Mouse (Mus musculus) neural tube, embryonic 10.5 days (tissue): ENCODE measurements around the gene Spon1.

Experiments used
- DNase-seq: peaks from one replicate; pipeline ENCODE4 v3.0.0-alpha.2; 2017; ENCODE audit warnings: low spot score; ENCODE audit errors: extremely low spot score

Gene Spon1

GRCm38 (mm10) chr7:113778546-113778945 lies 12.7 kb downstream of the Spon1 start:
- DNase-seq, result no peak

DNA sequence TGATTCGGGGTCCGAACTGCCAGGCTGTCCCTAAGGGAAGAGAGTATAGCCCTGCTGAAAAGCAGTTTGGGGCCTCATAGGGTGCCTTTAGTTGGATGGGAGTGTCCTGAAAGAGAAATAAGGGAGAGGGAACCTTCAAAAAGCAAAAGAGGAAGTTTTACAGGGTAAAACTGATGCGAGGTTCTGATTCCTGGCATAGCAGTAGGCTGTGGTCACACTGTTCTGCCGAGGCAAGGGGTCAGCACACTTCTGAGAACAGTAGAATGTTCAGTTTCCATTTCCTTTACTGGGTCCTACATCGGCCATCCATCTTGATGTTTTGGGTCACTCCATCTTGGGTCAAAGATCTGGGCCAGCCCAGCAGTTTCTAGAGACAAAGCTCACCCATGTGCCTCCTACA lies 14.5 kb downstream of the Spon1 start:
- no peak for DNase-seq

DNA sequence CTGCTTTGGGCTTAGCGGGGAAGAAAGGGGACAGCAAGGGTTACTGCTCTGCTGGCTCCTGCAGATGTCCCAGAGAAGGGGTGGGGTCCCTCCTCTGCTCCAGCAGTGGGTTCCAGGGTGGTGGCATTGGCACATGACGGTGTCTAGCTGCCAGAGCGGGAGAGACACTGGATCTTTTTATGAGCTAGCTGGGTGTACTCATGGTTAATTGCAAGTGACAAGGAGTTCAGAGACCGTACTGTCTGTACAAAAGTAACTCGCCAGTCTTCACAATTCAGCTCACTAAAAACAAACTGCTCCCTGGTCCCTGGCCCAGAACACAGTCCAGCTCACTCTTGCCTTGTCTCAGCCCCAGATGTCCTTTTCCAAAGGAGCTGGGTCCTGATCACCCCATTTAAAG lies 26.2 kb downstream of the Spon1 start:
- DNase-seq, result no peak

- DNase-seq, result no peak
Observed at GRCm38 (mm10) chr7:113792871-113793270, 27.1 kb downstream of the Spon1 start.

DNA sequence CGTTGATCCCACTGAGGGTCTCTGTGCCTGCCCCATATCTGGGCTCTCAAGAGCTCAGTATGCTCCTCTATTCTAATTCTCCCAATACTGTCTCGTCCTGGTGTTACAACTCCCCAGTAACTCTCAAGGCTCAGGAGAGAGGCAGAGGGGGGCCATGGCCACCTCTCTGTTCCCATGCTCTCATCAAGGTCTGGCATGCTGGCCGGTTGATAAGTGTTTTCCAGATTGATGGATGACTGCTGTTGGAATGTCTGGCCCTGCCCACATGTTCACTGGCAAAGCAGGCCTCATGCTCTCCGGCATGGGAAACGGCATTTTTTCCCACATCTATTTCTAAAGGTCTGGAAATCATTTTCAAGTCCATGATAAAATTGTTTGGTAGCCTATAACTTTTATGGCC lies 29.4 kb downstream of the Spon1 start:
- no peak for DNase-seq

DNA sequence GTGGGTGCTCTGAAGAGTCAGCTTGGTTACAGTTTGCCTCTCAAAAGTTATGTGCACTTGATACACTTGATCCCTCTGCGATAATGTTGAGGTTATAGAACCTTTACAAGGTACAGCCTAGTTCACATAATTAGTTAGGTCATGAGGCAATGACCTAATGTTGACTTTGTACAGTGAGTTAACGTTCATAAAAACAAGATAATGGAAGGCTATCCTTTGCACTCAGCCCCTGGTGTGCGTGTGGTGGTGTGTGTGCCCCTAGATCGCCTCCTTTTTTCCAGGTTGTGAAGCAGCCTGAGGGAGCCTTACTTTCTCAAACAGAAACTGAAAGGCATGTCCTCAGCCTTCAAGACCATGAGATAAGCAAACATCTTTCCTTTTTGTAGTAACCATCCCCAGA lies 31.3 kb downstream of the Spon1 start:
- DNase-seq, result no peak

DNA sequence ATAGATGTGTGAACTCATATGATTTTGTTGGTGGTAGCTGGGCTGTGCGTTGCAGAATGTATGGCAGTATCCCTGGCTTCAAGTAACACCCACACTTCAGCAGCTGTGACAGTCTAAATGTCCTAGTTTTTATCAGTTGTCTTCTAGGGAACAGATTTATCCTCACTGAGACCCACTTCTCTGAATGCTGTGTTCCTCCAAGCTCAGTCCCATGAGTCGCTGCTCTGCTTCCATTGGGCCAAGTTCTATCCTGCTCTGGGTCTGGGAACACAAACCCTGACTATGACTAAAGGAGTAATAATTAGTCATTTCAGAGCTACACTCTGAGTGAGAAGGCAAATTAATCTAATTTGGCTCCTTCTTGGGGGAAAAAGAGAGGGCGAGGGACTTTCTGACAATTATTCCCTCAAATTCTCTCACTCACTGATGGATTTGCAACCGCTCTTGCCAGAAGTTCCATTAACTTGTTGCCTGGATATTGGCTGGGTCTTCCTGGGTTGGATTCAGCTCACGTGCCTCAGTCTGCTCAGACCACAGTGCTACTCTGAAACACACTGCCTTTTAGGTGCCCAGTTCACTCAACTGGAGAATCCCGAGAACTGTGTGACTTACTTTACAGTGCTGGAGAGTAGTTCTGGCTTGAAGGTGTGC lies 32.9 kb downstream of the Spon1 start:
- DNase-seq, result no peak

DNA sequence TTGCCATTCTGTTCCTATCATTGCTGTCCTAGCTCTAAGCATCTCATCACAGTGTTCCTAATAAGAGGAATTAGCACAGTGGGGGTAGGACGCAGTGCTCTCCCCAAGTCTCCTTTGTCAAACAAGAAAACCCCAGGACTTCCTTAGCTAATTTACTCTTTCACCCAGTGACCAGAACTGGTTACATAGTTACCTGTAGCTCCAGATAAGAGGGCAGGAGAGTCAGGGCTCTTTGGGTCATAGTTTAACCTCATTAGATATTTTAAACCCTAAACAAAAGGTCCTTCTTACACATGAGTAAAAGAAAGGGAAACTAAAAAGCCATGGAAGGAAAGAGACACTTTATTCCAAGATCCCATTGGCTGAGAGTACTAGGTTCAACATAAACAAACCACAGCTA lies 44.0 kb downstream of the Spon1 start:
- no peak for DNase-seq

DNA sequence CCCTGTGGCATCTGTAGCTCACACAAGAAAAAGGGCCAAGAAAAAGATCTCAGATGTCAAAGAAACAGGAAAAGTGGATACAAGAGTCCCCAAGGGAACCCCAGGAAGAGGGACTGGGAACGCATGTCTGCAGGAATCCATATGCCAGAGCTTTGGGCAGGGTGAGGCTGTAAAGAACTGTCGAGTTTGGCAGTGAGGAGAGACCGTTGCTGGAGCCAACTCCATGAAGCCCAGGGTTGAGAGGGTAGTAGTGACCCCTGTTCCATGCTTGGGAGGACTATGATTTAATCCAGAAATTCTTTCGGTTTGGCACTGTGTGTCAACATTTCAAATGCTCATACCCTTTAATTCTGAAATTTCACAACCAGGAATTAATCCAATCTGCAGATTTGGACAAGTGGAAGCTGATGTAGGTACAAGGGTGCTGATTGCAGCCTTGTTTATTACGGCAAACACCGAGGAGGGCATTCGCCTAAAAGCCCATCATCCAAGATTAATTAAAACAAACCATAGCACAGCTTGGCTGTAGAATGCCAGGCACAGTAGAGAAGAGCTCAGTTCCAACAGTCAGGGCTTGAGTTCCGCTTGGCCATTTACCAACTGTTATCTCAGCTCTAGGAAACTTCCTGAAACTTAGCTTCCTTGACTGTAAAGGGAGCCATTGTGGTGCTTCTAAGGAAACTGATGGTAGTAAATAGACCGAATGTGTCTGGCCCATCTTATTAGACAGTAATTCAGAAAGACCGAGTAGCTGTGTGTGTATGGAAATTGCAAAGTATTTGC lies 45.8 kb downstream of the Spon1 start:
- no peak for DNase-seq

DNA sequence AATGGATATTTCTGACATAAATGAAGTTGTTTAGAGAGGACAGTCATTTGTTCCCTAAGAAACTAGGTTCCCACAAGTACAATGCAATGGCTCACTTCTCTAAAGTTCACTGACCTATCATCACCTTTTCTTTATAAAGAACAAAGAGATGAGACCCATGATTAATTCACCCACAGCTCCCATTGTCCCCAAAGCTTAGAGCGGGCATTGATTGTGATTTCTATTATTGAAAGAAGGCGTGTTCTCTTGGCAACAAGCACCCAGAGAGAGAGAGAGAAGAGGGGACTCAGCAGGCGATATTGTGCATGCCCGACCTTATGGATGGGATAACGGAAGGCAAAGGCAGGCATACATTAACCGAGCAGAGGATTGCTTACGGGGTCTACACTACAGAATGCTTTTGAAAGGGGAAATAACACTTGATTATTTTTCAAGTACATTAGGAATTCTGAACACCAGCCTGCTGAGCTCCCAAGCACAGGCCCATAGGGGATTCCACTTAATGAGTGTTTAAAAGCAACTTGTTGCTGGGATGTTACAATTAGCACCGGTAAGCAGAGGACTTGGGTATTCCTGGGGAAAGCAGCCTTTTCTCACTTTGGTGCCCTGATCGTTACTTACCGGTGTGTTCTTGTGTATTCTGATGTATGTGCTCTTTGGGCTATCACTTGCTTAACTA lies 48.4 kb downstream of the Spon1 start:
- DNase-seq, result no peak

GRCm38 (mm10) chr7:113815726-113816125 lies 49.9 kb downstream of the Spon1 start:
- DNase-seq, result no peak

DNA sequence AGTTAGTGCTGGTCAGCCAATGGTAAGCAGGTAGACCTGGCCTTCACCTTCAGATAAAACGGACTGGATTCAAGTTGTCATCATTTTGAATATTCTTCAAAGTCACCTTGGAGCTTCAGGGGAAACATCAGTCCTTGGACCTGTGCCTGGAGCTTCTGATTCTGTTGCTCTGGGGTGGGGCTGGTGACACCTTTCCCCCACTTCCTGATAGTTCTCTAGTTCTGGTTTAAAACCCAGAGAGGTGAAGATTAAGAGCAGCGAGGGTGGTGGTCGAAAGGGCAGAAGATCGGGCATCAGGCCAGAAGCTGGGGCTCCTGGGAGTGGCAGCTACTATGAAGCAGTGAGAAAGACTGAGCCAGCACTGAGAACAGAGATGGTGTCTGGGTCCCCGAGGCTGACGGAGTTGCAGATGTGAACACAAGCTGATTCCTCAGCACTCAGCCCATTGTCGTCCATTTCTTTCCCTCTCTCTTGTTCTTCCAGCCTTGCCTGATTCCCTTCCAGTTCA lies 51.1 kb downstream of the Spon1 start:
- DNase-seq, result no peak

DNA sequence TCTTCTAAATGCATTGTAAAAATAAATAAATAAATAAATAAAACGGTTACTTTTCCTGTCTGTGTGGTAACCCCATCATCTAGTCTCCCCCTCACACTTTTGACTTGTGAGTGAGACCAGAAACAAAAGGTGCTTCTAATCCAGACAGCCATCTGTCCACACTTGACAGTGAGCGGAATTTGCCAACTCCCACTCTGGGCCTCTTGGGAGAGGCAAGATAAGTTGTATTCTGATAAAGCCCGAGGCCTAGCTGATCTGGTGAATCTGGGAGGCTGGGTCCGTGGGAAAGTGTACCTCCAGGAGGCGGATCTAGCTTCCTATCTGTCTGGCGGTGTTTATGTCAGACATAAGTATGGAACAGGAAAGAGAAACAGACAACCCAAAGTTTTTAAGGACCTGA lies 52.3 kb downstream of the Spon1 start:
- no peak for DNase-seq

DNA sequence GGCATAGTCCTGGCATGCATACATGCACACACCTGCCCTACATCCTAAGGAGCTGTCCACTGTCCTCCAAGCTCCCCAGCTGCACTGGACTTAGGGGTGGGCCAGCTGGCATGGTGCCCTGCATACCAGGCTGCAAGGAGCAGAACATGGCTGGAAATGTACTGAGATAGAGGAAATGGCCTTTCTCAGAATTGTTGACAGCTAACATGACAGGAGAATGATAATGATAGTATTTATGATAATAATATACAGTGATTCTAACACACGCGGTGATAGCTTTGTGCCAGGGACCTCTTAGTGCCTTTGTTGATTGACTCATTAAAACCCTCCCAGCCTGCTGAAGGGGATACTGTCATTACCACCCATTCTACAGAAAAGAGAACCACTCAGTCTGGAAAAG lies 54.4 kb downstream of the Spon1 start:
- no peak for DNase-seq

DNA sequence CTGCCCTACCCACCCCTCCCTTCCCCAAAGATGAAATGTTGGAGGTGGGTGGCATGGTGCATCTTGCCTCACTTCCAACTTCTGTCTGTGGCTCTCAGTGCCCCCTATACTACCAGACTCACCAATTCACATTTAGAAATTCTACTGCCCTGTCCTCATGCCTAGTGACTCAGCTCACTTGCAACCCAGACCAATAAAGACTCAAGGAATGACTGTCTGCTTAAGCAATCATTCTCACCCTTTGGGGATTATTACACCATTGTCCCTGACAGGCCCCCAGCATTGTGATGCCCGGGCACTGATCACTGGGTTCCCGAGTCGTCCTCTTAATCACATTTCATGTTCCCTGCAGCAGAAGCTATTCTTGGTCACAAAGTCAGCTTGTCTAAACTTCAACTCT lies 57.2 kb downstream of the Spon1 start:
- no peak for DNase-seq

GRCm38 (mm10) chr7:113824651-113825050 lies 58.9 kb downstream of the Spon1 start:
- DNase-seq, result no peak

DNA sequence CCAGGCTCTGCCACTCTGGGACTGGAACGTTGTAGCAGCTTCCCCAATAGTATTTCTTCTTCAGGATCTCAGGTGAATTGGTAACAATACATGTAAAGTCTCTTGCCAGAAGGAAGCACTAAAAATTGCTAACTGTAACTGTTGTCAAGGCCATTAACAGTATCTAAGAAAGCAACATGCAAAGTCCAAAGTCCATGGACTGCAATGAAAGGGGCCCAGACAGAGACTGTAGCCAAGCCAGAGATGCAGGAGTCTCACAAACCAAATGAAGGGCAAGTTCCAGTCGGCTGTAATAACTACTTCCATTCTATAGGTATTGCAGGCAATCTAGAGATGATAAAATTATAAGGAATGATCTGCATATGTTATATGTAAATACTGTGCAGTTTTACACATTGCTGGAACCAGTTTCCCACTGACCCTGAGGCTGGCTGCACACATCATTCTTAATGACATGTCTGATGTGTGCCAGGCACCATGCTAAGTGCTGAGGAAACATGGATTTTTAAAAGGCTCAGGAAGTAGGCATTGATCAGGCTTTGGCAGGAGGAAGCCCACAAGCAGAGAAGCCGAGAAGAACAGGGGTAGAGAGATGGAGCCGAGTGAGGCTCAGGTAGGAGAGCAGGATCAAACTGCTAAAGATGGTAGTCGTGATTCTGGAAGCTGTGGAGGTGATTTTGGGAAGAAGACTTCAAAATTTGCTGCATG lies 59.9 kb downstream of the Spon1 start:
- DNase-seq, result no peak

- DNase-seq, result no peak
Observed at GRCm38 (mm10) chr7:113826510-113826909, 60.7 kb downstream of the Spon1 start.

DNA sequence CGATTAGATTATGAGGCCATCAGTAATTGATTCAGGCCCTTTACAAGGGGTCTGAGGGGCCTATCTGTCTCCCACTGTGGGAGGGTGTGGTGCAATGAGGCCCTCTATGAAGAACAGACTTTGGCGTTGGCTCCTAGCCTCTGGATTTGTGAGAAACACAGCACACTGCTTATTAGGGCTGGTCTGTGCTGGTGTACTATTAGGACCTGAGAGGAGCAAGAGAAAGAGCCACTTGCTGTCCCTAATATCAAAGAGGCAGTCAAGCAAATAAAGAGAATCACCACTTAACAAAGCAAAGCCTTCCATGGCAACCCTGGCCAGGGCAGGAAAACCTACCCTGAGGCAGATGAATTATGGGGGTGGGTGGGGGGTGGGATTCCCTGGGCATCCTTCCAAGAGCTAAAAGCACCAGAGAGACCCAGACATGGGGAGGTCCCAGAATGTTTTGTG lies 62.3 kb downstream of the Spon1 start:
- no peak for DNase-seq

- no peak for DNase-seq
Observed at GRCm38 (mm10) chr7:113828576-113828975, 62.8 kb downstream of the Spon1 start.

GRCm38 (mm10) chr7:113837151-113837550 lies 71.4 kb downstream of the Spon1 start:
- DNase-seq, result no peak

DNA sequence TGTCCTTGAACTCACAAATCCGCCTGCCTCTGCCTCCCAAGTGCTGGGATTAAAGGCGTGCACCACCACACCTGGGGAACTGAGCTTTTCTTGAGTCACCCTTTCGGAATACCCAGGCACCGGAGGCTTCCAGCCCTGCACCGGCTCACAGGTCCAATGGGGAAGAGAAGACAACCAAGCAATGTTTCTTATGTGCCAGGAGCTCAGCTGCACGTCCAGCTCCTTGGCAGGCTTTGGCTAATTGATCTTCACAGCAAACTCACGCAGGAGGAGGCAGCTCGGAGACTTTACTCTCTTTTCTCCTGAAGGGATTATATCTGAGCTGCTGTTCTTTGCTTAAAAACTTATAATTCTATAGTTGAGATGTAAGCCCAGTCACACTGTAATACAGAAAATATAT lies 73.6 kb downstream of the Spon1 start:
- DNase-seq, result no peak
